Mouse (Mus musculus) B cell, adult 2 months (primary cell): ENCODE measurements around the gene Bhlhe40.

ENCODE experiments used
- DNase-seq, 2 experiments: peaks; one replicate each; pipeline ENCODE4 v3.0.0; 2022

The Bhlhe40 gene

DNA sequence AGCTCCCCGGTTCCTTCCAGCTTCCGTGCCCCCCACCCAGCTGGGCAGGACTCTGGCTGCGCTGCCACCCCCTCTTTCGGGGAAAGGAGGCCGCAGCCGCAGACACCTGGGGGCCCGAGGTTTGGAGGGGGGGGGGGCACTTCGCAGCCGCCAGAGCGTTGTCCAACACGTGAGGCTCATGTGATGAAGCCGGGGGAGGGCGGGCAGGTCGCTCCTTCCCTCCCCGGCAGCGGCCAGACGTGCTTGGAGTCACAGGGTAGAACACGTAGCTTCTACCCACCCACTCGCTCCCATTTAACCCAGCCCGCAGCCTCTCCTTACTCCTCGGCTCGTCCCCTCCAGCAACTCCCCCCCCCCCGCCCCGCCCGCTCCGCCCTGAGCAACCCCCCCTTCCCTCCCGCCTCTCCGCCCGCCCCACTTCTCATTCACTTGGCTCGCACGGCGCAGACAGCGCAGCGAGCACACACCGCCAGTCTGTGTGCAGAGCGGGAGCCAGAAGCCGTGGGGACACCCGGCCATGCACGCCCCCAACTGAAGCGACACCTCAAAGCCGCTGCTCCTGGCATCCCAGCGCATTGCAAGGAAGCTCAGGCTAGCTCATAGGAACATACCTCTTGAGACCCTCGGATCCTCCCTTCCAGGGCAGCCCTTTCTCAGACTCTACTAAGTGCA, at the start of gene Bhlhe40:
TSS of gene Bhlhe40 (plus strand) at position 424 of the 672 bp plus-strand sequence.
- peak; percentile 93 to 95 for DNase-seq

DNA sequence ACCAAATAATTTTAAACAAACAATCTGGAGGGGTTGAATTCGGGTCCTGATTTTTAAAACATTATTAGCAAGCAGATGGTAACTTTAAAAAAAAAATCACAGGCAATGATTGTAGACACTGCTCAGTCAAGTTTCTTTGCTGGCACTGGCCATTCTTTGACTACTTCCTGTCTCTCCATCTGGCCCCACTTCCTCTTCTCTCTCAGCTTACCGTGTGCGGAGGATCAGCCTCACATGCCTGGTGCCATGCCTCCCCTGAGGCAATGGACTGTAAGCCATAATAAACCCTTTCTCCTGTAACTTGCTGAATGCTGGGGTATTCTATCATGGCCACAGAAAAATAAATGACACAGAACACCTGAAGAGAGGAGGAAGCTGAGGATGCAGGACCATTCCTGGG, 48.8 kb upstream of the Bhlhe40 start:
- DNase-seq: peak; percentile 36 to 42

DNA sequence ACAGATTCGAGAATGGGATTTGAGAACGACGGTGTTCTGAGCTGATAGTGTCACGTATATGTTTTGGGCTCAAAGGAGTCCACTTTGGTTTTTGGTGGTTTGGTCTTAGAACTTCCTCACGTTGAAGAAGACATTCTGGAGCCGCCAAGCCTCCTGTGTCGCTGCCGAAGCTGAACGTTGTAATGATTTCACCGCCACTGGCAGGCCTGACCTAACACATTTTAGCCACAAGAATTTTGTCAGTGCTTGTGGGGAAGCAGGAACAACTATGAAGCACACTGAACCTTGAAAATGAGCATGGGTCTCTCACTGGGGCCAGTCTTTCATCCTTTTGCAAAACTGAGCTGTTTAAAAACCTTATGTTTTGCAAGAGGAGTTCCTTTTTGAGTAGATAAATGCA, 42.4 kb upstream of the Bhlhe40 start:
- no peak for DNase-seq

DNA sequence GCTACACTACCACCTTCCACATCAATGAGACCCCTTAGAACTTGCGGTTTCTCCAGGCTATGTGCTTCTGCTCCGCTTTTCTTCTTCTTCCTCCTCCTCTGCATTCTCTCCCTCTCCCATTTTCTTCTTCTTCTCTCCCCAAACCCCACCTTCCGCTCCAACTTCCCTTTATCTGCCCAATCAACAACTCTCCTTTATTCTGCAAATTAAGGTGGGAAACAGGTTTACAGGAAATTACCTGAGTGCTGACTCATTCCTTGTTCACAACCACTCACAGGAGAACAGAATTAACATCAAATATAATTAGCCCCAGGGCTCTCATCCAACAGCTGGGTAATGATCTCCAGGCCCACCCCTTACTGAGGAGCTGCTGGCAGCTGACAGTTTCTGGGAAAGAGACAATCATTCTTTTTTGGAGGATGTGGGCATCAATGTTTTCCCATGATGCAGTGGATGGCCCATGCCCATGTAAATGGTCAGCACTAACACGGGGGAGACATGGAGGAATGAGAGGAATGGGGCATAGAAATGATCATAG, 37.3 kb upstream of the Bhlhe40 start:
- DNase-seq: no peak

DNA sequence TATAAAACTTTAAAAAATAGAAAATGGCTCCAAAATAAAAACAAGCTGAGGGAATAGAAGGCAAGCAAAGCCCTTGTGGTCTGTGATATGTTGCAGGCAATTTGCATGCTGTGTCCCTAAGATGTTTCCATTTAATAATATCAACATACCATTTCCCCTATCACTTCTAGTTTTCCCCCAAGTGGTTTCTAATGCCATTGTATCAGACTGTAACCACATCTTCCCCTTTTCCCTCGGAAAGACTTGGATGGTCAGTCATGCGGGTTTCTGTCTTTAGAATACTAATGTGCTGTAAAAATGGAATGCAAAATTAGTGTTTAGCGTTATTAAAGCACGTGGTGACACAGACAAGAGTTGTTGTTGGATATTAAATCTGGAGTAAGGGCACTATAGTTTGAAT, 35.5 kb upstream of the Bhlhe40 start:
- DNase-seq: peak; percentile 40 to 44

DNA sequence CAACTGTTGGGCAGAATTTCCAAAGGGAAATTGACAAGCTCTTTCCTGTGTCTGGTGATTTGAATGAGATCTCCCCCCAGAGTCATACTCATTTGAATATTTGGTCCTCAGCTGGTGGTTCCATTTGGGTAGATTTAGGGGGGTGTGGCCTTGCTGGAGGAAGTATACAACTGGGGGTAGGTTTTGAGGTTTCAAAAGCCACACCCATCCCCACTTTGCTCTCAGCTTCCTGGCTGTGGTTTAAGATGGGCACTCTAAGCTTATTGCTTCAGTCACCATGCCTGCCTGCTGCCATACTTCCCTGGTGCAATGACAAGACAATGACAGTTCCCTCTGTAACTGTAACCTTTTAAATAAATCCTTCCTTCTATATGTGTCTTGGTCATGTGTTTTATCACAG, 29.7 kb upstream of the Bhlhe40 start:
- peak; percentile 80 to 84 for DNase-seq

DNA sequence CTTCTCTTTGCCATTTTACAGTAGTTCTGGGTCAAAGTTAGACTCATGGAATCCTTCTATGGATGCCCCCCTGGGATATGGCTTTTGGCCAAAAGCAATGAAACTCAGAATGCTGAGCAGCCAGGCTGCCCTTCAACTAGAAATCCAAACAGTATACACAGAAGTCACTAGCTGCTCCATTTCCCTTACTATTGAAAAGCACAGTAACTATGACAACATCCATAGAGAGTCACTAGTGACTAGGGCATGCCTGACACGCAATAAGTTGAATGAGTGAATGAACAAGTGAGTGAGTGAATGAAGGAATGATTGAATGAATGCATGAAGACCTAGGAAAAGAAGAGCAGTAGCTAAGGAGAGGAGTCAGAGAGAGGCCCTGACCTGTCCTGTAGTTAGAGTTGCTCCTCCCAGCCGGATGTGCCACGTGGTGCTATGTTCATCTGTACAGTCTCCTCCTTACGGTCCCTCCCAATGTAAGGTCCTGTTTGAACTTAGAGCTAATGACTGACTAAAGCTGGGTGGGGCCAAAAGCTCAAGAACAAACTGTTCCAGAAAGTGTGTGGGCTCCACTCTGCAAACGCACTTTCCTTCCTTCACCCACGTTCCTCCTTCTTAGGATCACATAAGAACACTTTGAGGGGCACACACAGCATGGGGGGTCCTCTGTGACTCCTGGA, 22.1 kb upstream of the Bhlhe40 start:
- DNase-seq: no peak

DNA sequence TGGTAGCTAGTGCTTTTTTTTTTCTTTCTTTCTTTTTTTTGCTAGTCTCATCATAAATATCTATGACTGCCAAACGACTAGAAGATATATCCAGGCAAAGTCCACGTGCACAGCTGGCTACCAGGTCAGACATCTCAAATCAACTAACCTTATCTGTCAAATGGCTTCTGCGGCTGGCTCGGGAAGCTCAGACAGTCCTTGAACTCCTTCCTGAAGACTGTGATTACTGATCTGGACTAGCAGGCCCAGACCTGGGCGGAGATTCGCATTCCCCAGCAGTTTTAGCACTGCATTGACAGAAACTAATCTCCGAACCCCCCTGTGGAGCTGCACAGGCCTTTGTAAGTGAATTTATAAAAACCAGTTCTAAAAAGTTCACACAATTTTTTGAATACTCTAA, 18.4 kb upstream of the Bhlhe40 start:
- no peak for DNase-seq

DNA sequence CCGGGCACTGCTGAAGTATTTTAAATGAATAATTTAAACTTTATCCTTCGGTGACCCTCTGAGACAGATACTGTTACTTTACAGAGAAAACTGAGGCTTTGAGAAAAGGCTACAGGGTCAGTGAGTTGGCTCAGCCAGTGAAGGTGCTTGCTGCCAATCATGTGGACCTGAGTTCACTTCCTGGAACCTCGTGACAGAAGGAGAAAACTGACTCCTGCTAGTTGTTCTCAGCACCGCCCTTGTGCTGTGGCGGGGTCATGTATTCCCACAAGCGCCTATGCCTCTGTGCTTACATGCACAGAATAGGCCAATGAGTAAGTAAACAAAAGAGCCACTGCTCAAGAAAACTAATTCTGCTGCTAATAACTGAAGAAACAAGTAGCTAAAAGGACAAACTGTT, 17.4 kb upstream of the Bhlhe40 start:
- DNase-seq: no peak

DNA sequence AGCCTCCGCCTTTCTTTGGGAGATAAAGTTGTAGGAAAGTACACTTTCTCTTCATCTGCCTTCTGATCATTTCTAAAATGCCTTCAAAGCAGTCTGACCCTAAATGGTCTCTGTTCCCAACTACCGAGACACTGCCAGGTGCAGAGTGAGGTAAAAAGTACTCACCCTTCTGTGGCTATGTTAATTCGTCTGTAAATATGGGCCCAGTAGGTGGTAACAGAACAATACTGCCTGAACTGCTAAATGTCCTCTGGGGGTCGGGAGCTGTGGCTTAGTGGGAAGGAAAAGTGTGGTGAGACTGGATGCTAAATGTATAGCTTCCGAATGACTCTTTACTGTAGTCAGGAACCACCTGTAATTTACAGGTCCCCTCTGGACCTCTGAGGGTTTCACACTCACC, 16.1 kb upstream of the Bhlhe40 start:
- no peak for DNase-seq

DNA sequence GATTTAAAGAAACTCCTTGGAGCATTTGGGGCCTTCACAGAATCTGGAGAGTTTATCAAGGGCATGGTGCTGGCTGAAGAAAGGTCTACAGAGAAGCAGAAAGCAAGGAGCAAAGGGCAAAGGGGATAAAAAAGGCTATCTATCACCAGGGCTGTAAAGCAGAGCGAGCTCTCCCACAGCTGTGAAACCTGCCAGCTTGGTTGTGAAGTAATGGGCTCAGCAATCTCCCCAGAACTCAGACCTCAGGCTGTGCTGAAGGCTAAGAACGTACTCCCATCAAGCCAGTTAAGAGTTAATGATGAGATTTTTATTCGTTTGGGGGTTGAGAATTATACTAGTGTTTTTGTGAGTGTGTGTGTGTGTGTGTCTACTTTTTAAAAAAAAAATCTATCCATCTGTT, 13.3 kb upstream of the Bhlhe40 start:
- no peak for DNase-seq

DNA sequence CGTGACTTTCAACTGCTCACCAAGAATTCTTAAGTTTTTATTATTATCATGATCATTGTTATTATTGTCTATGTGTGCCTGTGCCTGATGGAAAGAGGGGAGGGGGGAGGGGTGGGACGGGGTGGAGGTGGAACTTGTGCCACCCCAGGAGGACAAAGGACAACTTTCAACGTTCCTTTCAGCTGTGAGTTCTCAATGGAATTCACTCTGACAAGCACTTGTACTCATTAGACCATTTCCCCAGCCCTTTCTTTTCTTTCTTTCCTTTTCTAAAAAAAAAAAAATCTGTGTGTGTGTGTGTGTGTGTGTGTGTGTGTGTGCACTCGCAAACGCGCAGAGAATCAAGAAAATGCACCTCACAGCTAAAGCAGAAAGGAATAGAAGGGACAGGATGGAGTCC, 12.4 kb upstream of the Bhlhe40 start:
- no peak for DNase-seq

DNA sequence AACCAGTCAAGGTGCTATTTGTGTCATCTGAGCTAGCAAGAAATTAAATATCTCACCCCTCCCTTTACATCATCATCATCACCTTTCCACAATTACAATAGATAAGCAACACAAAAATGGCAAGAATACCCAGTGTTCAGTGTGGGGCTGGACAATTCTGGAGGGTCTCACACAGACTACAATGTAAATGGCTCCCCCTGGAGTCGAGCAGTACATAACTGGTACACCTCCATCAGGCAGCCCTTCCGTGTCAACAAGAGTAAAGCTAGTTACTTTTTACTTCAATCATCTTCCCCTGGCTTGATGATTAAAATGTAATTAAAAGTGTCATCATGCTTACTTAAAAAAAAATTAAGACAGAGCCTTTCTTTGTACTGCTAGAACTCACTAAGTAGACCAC, 4.6 kb upstream of the Bhlhe40 start:
- peak in 1 of 2 experiments; percentile 37 for DNase-seq

DNA sequence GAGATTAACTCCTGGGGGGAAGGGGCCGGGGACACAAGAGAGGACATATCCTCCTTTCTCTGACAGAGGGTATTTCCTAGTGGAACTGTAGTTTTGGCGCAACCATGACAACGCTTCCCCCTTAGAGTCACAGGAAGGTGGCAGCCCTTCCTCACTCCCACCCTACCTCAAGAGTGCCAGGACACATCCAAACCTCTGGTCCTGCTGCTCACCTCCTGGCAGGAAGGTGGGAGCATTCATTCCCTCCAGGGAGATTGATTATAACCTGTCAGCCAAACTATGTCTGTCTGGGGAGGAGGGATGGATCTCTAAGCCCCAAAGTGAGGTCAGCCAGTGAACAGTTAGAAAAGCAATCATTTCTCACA, 2.4 kb upstream of the Bhlhe40 start:
- DNase-seq: peak; percentile 68 to 71

DNA sequence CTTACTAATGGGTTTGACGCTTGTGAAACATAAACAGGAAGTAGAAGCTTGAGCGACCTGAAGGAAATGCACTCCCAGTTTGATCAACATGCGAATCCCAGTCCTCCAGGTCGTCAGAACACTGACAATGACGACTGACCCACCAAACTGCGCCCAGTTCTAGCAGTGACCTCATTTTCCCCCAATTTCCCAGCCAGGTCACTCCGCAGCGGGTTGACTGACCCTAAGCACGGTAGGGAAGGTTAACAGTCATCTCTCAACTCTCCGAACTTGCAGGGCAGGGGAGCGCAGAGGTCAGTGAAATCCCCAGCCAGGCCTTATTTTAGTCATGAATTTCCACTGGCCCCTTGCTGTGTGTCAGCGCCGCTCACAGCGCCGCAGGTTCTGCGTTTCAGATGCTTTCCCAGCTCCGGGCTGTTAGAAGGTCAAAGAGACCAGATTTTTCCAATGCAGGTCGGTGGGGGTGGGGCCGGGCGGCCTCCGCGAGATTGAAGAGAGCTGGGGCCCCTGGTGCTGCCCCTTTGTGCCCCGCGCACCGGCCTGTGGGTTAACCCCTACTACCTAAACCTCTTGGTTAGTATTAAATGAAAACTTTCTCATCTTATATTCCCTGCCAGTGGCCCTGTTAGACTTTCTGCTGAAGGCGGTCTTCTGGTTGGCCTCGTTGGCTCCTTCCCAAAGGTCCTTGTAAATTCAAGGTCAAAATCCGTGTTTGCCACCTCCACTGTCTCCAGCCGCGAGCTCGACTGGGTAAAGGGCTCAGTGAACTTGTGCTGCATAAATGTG, 1.8 kb upstream of the Bhlhe40 start:
- peak; percentile 66 to 69 for DNase-seq

DNA sequence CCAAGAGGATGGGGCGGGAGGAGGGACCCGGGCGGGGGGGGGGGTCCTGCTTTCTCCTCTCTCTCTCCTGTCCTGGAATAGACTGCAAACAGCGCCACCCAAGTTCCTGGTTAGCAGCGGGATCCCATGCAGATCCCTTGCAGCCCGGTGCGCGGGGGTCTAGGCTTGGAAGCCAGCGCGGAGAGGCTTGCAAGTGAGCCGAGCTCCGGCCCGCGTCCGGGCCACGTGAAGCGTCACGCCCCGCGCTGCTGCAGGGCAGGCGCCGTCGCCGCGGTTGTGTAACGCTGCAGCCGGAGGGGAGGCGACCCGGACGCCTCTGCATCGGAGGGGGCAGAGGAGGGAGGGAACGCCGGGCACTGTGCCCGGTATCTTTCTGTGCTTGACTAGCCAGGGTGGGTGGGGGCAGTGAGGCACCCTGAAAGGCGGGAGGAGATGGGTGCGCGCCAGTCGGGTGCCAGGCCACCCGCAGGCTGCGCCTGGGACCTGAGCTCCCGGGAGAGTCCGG, 1.2 kb upstream of the Bhlhe40 start:
- peak; percentile 88 to 90 for DNase-seq

DNA sequence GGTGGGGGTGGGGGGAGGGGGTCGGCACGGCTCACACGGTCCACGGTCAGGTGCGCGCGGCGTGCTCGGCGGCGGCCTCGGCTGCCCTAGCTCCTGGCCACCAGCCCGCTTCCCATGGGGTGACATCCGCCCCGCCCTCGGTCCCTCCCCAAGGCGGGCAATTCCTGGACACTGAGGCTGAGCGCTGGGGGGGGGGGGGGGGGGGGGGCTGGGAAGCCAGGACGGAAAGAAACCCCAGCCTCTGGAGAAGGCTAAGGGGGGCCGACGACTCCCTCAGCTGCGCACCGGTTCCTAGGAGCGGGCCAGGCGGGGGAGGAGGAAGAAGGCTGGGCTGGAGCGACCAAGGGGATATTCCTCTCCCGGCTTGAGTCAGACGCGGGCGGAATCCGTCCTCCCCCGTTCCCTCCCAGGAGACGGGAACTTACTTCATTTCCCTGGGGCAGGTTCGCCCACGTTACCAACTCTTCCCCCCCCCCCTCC, 663 bp upstream of the Bhlhe40 start:
- DNase-seq: no peak

DNA sequence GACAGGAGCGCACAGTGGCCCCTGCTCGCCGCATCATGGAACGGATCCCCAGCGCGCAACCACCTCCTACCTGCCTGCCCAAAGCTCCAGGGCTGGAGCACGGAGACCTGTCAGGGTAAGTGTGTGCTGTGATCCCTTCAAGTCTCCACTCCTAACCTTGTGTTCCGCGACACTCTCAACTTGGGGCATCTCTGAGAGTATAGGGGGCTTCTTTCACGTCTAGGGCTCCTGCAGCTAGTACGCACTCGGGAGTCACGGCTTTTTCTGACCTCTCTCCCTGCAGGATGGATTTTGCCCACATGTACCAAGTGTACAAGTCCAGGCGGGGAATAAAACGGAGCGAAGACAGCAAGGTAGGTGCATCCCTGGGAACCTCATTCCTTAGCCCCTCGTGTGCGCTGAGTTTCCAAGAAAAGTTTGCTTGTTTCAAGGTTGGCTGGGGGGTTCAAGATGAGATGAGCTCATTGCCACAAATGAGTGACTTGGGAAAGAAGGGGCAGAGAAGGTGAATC, 505 bp downstream of the Bhlhe40 start:
- DNase-seq: no peak

DNA sequence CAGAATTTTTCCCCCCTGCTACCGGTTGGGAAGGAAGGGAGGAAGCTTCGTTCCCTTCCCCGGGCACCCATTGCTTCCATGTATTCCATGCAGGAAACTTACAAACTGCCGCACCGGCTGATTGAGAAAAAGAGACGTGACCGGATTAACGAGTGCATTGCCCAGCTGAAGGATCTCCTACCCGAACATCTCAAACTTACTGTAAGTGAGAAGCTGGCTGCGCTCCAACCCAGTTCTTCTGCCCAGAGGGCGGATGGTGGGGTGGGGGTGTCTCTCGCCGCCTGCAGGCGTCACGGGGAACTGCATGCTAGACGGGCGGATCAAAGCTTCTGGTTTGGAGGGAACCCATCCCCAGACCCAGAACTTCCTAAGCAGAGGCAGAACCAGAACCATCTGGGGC, 983 bp downstream of the Bhlhe40 start:
- DNase-seq: peak; percentile 91 to 92

DNA sequence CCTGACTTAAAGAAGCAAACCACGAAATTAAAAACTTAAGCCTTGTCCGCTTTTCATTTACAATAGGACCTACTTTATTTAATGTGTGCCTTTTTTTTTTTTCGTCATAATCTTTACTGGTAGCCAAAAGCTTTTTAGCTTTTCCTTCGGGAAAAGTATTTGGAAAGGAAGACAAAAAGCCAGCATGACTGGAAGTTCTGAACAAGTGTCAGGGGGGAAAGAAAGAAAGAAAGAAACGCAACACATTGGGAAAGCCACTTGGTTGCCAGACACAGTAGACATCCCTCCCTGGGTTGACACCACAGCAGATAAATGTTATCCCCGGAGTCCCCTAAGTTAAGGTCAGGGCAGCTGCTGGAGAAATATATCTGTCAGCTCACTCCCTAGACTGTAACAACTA, 1.5 kb downstream of the Bhlhe40 start:
- DNase-seq: no peak

DNA sequence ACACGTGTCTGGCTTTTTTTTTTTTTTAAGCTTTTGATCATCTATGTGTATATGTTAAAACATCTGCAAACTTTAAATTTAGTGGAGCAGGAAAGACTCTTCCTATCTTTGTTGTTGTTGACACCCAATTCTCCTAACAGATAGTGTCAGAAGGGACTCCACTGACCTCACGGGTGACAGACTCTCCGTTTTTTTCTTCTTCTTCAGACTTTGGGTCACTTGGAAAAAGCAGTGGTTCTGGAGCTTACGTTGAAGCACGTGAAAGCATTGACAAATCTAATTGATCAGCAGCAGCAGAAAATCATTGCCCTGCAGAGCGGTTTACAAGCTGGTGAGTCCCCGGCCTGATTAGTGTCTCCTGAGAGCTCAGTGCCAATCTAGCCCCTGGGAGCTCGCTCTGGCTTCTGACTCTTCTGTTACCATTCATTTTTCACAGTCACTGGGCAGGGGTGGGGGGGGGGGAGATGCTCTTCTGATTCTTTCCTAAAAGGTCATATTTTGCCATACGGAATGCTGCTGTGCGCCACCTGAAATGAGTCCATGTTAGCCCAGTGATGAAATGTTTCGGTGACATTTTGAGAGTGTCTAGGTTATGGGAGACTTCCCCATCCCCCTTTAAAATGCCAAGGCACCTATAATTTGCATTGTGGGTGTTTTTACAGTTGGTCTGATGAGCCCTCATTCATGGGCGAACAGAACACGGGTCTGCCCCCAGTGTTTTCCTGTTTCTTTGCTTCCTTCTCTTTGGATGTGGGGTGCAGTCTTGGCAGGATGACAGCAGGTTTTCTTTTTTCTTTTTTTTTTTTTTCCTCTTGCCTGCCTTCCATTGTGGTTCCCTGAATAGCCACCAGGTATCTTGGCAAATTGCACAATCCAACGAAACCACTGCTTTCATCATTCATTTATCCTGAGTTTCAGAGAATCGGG, 2.1 kb downstream of the Bhlhe40 start:
- no peak for DNase-seq
